Mouse (Mus musculus): ENCODE results near the gene Gstm7.

GRCm38 (mm10) chr3:107895194-107895719, 36.4 kb downstream of the Gstm7 start:
- TF ChIP-seq POLR2A (IDR thresholded peaks at IDR 0.05; ENCODE audit: borderline replicate concordance, extremely low read depth, low read depth, low read length) (no peak), CTCF (IDR thresholded peaks at IDR 0.05; ENCODE audit: insufficient read depth, low read length) (no peak)

Data from lung, adult 2 months (tissue).